Mouse (Mus musculus): ENCODE measurements around the gene Slc18b1.

GRCm38 (mm10) chr10:23784121-23784520 lies 12.7 kb upstream of the Slc18b1 start:
- no peak for TF ChIP-seq GATA1 (IDR thresholded peaks at IDR 0.05; ENCODE audit: borderline replicate concordance, low read length)
- no peak for TF ChIP-seq FLI1 (IDR thresholded peaks at IDR 0.05; ENCODE audit: low read length)

All from megakaryocyte, embryonic 14.5 days (primary cell).